Mouse (Mus musculus) cerebellum, postnatal 14 days (tissue): ENCODE measurements around the gene Igf2bp3.

ENCODE experiments used
- DNase-seq, 2 experiments: peaks; one replicate each; pipeline ENCODE4 v3.0.0; 2021; ENCODE audit warnings: mixed read lengths in 2 of 2

Igf2bp3 gene

DNA sequence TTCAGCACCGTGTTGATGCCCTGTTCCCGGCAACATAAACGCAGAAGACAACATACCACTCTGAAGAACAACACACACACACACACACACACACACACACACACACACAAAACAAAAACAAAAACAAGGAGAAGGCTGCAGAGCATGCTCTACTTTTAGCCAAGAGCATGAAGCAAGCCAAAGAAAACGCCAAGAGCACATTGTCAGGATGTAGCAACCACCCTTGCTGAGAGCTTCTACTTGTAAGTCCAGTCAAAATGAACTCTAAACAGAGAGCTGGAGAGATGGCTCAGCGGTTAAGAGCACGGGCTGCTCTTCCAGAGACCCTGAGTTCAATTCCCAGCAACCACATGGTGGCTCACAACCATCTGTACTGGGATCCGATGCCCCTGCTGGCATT, 41.5 kb downstream of the Igf2bp3 start:
- DNase-seq: no peak

- no peak for DNase-seq
These were observed 43.5 kb downstream of the Igf2bp3 start for GRCm38 (mm10) chr6:49171216-49171615.

GRCm38 (mm10) chr6:49168648-49169047, 46.1 kb downstream of the Igf2bp3 start:
- DNase-seq: no peak

DNA sequence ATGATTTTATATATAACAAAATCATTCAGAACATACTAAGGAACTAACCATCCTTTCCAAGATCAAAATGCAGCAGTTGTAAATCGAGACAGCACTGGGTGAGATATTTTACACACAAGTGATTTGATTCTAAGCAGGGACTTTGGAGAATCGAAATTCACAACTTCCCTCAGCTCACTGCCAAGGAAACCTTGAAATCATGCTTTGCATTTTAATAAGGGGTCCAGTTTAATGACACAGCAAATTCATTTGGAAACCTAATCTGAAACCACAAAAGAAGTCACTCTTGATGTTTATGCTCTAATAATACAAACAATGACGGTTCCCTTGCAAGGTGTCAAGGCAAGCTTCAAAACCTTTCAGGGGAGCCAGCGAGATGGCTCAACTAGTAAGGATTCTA, 47.4 kb downstream of the Igf2bp3 start:
- no peak for DNase-seq

GRCm38 (mm10) chr6:49166318-49166717, 48.4 kb downstream of the Igf2bp3 start:
- DNase-seq: no peak

DNA sequence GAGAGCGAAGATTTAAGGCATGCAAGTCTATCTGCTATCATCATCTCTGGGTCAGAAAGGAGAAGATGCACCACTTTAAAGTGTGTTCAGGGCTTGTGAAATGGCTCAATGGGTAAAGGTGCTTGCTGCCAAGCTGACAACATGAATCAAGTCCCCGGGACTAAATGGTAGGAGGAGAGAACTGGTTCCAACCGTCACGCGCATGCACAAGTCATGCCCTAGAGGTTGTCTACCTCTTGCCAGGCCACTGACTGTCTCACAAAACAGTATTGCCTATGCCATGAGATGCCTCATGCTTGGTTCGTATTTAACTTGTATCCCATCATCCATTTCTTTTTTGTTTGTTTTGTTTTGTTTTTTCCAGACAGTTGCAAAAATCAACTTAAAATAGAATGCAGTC, 48.9 kb downstream of the Igf2bp3 start:
- peak; percentile 7 to 9 for DNase-seq

- peak; percentile 9 to 20 for DNase-seq
These were observed 49.7 kb downstream of the Igf2bp3 start for GRCm38 (mm10) chr6:49165101-49165500.

- no peak for DNase-seq
These were observed 50.1 kb downstream of the Igf2bp3 start for GRCm38 (mm10) chr6:49164701-49165100.

DNA sequence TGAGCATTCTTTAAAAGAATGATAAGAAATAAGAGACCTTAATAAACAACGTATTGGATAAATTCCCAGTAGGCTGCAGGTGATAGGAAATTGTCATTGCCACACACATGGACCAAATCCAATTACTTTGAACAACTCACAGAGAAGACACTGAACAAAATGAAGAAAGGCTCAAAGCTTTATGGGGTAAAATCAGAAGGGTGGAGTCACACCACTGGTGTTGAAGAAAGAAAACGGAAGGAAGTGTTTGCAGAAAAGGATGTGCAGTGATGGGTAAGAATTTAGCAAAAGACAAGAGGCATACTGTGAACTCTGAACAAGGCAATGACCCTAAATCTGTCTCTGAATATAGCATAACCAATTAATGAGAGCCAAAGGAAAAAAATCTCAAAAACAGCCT, 54.8 kb downstream of the Igf2bp3 start:
- DNase-seq: no peak

DNA sequence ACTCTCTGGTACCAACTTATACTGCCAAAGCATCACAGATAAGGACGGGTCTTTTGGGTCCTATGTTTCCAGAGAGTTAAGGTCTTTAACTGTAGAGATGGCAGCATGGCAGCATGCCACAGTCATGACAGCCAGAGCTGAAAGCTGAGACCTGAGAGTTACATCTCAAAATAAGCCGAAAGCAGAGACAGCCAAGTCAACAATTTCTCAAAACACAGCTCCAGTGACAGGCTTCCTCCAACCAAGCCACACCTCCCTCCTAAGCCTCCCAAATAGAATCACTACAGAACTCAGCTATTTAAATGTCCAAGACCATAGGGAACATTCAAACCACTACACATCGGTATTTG, 58.0 kb downstream of the Igf2bp3 start:
- DNase-seq: no peak

DNA sequence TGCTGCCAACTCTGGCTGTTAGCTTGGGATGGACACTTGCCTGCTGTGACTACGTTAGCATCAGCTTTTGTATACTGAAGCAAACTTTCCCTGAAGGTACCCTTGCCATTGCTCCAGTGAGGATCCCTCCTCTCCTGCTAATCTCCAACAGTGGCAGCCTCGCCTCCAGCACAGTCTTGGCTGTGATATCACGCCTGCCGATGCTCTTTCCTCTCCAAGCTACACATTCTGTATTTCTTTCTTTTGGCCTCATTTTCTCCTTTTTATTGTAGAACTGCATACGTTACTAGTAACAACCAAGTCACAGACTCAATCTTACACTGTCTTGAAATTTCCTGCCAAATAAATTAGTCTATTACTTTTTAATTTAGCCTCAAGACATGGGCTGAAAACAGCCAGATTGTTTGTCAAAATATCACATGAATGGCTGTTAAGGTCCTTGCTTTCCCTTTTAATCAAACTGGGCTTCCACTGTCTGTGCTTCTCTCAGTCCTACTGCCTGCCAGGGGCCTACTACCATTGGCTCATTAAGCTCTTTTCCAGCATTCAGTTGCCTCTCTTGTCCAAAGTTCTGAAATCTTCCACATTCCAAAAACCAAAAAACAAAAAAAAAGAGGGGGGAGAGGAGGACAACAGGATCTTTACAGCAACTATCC, 58.5 kb downstream of the Igf2bp3 start:
- peak in 1 of 2 experiments; percentile 30 for DNase-seq

DNA sequence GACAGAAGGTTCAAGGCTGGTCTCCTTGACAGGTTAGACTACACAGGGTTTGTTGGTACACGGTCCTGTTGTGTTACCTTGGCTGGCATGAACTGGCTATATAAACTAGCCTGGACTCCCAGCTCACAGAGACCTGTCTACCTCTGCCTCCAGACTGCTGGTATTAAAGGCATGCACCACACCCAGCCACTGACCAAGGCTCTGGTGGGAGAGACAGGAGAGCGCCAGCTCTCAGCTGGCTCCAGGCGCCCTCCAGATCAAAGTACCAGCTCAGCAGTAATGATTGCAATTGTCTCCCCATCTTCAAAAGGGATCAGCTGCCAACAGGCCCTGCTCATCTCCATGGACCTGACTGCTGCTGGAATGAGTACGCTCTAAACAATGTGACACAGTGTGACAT, 63.3 kb downstream of the Igf2bp3 start:
- no peak for DNase-seq

DNA sequence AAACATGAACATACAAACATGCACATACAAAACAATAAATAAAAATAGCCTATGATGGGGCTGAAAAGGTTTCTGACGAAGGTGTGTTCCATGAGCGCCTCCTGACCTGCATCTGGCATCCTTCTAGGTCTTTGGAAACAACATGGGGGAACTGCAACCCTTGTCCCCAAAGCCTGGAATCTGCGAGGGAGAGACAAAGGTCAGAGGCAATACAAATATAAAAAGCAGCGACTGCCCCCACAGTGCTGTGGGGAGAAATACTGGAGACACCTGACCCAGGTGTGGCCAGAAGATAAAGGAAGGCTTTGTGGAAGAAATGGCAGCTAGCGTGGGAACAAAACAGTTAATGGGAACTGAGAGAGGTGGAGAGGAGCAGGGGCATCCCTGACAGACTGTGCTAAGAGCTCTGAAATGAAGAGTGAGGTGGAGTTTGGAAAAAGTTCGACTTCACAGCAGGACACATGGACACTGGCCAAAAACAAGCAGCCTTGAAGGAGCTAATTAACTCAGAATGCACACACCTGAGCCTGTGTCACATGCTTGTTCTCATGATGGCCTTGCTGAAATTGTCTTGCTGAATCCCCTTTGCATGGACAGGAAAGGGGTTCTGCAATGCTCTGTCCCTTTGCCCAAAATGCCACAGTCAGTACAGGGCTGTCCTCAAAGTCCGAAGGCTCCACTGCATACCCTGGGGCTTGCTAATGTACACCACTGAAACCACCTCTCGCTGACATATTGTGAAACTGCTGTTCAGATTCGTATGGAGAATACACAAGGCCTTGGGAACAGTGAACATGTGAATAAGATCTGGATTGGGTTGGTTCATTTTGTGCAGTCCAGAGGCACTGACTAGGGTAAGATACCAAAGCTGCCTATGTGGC, 64.2 kb downstream of the Igf2bp3 start:
- peak; percentile 17 to 19 for DNase-seq

GRCm38 (mm10) chr6:49149202-49149930, 65.4 kb downstream of the Igf2bp3 start:
- no peak for DNase-seq

DNA sequence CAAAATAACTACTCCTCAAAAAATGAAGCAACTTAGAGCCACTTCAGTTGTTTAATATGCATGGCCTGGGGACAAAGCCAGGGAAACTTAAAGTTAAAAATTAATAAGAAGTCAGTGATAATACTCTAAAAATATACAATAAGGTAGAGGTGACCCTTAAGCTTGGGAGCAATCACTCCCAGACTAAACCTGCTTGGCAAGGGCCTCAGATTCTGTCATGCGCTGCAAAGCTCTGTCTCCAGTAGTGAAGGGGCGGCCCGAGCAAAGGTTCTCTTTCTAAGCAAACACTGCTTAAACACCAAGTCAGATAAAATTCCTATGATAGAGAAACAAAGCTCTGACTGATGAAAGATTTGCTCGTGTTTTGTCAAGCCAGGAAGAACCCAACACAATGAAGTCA, 66.0 kb downstream of the Igf2bp3 start:
- no peak for DNase-seq

GRCm38 (mm10) chr6:49148368-49148767, 66.4 kb downstream of the Igf2bp3 start:
- DNase-seq: no peak

DNA sequence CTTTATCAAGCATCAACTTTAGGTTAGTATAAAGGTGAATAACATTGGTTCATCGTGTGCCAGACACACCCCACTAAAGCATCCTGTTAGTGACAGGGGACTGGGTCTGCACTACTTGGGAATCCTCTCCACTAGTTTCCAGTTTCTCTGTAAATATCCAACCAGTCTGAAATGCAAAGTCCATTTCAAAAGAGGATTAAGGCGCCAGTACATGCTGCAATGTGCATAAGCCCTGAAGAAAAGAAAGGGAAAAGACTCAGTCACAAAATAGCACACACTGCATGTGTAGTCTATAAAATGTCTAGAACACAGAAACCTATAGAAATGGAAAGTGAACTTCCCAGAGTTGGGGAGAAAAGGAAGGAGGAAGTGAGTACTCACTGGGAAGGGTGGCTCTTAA, 68.3 kb downstream of the Igf2bp3 start:
- no peak for DNase-seq

GRCm38 (mm10) chr6:49142428-49142827, 72.3 kb downstream of the Igf2bp3 start:
- DNase-seq: peak; percentile 26 to 46

- no peak for DNase-seq
These were observed 73.6 kb downstream of the Igf2bp3 start for GRCm38 (mm10) chr6:49141125-49141524.

- peak; percentile 69 to 79 for DNase-seq
These were observed 76.4 kb downstream of the Igf2bp3 start for GRCm38 (mm10) chr6:49138159-49139051.

- DNase-seq: no peak
These were observed 78.0 kb downstream of the Igf2bp3 start for GRCm38 (mm10) chr6:49136739-49137138.

- DNase-seq: no peak
These were observed 82.2 kb downstream of the Igf2bp3 start for GRCm38 (mm10) chr6:49132352-49133090.
